Mouse (Mus musculus) stomach, embryonic 16.5 days (tissue): ENCODE data around the gene Zfp992. TPM values are rescaled to one million over a fixed set of nuclear protein-coding genes. Genes with fewer than 3 reads are reported as not detected.
"Not testable (repeated sequence)": the region's sequence is repeated elsewhere in the genome, so short reads cannot be mapped to it uniquely, and the experiment has no call there.

ENCODE experiments used
- ATAC-seq: fragments of 200-750 bp; cut with Nextera tagmentation; 2 replicates; pipeline ENCODE4 v1.8.0; 2017; ENCODE audit warnings: moderate number of reproducible peaks, moderate TSS enrichment; ENCODE audit not compliant: insufficient read depth, low FRiP score
- H3K27ac ChIP-seq: fragments of 300-500 bp; sonication (generic); 2 replicates; pipeline ENCODE4 v1.5.1; 2014; ENCODE audit warnings: low read length
- H3K27me3 ChIP-seq: fragments of 300-500 bp; sonication (generic); 2 replicates; pipeline ENCODE4 v1.6.1; 2014; ENCODE audit warnings: low read length, control low read depth, mixed read lengths; ENCODE audit not compliant: control insufficient read depth, insufficient read depth
- H3K36me3 ChIP-seq: fragments of 300-500 bp; sonication (generic); 2 replicates; pipeline ENCODE4 v1.6.1; 2014; ENCODE audit warnings: low read length; ENCODE audit not compliant: control insufficient read depth, insufficient read depth
- H3K4me1 ChIP-seq: fragments of 300-500 bp; sonication (generic); 2 replicates; pipeline ENCODE4 v1.6.1; 2014; ENCODE audit warnings: low read length, control low read depth, mixed read lengths; ENCODE audit not compliant: control insufficient read depth, insufficient read depth
- H3K4me2 ChIP-seq: fragments of 300-500 bp; sonication (generic); 2 replicates; pipeline ENCODE4 v1.6.1; 2014; ENCODE audit warnings: low read depth, low read length, mixed read lengths
- H3K4me3 ChIP-seq: fragments of 300-500 bp; sonication (generic); replicated peaks from 2 replicates; pipeline ENCODE4 v1.5.1; 2014; ENCODE audit warnings: mild to moderate bottlenecking, low read length
- H3K9ac ChIP-seq: fragments of 300-500 bp; sonication (generic); 2 replicates; pipeline ENCODE4 v1.6.1; 2014; ENCODE audit warnings: low read length
- H3K9me3 ChIP-seq: fragments of 300-500 bp; sonication (generic); replicated peaks from 2 replicates; pipeline ENCODE4 v1.6.1; 2016; ENCODE audit warnings: low read length, control low read depth; ENCODE audit not compliant: control insufficient read depth
- WGBS: fragments of 180-500 bp; shearing (Covaris S2); extraction: QIAGEN DNeasy Blood & Tissue Kit; methylation state at CpG from one replicate; pipeline ENCODE4 v1.1.7; 2014; 5-methylcytosine and 5-hydroxymethylcytosine counted together
- polyA plus RNA-seq: library from polyadenylated mRNA; unstranded; fragments of >200 nt; fragmentation: Nextera tagmentation; extraction: Ambion mirVana; gene quantifications from 2 replicates; pipeline ENCODE4 v1.2.1, GENCODE M21; 2015

Gene Zfp992
- polyA plus RNA-seq, 1 experiment from 2014 or later = 2.7 TPM

DNA sequence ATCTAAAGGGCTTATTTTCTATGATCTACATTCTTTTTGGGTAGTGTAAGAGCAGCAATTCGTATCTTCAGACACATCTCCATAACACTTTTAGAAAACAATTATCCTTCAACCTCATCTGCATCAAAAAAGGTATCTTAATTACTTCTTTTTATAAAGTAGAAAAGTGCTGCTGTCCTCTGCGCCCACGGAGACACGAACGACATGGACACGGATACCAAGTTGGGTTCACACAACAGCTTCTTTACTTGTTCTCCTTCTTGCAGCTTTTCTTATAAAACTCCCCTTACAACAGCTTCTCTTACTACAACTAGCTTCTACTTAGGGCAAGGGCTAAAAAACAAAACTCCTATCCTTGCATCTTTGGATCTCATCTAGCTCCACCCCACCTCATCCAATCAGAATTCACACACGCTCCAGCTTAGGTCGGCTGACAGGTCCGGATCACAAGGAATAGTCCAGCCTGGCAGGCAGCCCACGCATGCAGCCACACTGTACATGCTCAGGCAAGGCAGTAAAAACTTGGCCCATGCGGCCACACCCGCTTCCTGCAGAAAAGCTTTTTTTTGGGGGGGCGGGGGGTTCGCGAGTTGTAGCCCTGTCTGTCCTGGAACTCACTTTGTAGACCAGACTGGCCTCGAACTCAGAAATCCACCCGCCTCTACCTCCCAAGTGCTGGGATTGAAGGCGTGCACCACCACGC, 15.0 kb downstream of the Zfp992 start:
- not testable (repeated sequence) for H3K36me3 ChIP-seq, H3K4me3 ChIP-seq, H3K9ac ChIP-seq, H3K4me1 ChIP-seq, H3K27me3 ChIP-seq, H3K27ac ChIP-seq, H3K4me2 ChIP-seq
- peaks cover 12% of the 10 kb centered on the region for H3K9me3 ChIP-seq
- 87% methylated on average over 17 of the region's 19 CpGs for WGBS
- ATAC-seq = peak; percentile 44; the same call in 1 of the 2 replicates

DNA sequence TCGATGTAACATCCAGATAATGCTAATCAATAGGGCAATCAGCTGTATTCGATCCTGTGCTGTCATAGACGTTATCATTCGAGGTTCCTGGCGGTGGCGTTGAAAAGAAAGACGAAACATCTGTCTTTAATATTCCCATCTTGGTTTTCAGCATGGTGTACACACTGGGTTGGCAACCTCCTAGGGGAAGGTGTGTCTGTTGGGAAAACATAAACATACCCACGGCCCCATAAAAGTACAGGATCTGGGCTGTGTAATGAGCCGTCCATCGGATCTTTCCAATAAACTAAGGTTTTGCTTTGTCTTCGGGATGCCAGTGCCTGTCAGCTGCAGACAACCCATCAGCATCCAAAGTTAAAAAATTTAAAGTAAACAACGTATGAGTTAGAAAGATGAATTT, 21.2 kb downstream of the Zfp992 start:
- not testable (repeated sequence) for H3K9ac ChIP-seq, H3K27me3 ChIP-seq, H3K27ac ChIP-seq, H3K36me3 ChIP-seq, H3K4me2 ChIP-seq, H3K4me1 ChIP-seq, H3K9me3 ChIP-seq, H3K4me3 ChIP-seq
- ATAC-seq = 0 out of 2 replicates have a peak, but pooled peaks have one; percentile 36
- WGBS = 88% methylated on average over 10 of the region's 12 CpGs

DNA sequence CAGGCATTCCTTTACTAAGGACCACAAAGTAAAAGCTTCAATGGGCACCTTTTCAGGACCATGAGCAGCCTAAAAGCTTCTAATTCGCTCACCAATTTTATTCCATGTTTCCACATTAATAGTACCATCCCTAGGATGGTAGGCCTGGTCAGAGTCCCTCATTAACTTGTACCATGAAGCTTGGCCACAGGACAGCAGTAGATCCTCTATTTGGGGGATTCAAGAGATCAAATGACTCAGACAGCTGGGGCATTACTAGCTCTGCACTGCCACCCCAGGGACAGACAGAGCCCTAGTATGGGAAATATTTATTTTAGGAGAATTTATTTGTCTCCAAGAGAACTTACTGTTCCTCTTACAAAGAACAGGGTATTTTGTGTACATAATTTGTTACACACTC, 25.4 kb downstream of the Zfp992 start:
- no CpG with 5 or more reads among the region's 1 CpGs for WGBS
- not testable (repeated sequence) for H3K4me2 ChIP-seq, H3K27me3 ChIP-seq, H3K4me3 ChIP-seq, H3K27ac ChIP-seq, H3K36me3 ChIP-seq, H3K9ac ChIP-seq, H3K4me1 ChIP-seq
- ATAC-seq = 0 out of 2 replicates have a peak, but pooled peaks have one; percentile 11
- H3K9me3 ChIP-seq = peaks cover 19% of the 10 kb centered on the region

DNA sequence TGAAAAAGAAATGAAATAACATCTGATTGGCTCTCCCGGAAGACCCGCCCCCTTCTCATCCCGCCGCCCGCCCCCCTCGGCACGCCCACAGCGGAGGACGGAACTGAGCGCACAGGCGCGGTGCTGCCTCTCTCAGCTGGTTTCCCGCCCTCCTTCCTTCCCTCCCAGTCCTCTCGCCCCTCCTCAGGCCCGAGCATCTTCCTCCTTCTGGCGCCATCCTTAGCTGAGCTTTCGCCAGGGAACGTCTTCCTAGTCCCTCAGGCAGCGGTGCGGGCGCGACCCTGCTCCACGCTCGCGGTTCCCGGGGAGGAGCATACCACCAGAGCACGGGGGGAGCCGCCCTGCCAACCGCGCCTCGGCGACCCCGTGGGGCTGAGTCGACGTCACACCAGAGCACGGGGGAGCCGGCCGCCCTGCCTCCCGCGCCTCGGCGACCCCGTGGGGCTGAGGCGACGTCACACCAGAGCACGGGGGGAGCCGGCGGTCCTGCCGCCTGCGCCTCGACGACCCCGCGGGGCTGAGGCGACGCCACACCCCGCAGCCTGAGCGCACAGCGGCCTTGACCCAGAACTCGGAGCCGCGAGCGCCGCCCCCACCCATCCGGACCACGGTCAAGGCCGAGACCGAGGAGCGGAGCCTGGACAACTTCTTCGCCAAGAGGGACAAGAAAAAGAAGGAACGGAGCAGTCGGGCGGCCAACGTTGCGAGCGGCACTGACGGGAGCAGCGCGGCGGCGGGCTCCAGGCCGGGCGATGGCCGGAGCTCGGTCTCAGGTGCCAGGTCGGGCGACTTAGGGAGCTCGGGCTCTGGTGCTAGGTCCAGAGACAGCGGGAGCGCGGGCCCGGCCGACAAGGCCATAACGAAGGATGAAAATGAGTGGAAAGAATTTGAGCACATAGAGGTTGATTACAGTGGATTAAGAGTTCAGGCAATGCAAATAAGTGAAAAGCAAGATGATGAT, 26.2 kb downstream of the Zfp992 start:
- WGBS = 48% methylated on average over 64 of the region's 94 CpGs
- H3K36me3 ChIP-seq, H3K4me1 ChIP-seq, H3K4me2 ChIP-seq, H3K9ac ChIP-seq, H3K27me3 ChIP-seq, H3K4me3 ChIP-seq, H3K27ac ChIP-seq: not testable (repeated sequence)
- ATAC-seq = peak; percentile 88
- H3K9me3 ChIP-seq = peaks cover 19% of the 10 kb centered on the region

DNA sequence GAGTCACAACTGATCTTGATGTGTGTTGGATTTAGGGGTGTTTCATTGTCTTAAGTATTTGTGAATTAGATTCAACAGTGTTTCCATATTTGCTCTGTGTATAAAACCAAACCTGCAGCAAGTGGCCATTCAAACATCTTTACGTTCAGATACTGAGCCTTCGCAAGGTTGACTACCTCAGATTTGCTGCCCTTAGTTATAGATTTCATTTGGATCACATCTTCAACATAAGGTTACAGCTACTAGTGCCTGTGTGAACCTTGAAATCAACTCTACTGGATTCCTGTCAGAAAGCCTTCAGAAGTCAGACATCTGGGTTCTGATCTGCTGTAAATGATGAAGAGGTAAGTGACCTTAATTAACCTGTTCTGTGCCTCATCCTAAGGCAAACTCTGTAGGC, 27.4 kb downstream of the Zfp992 start:
- H3K27ac ChIP-seq, H3K4me2 ChIP-seq, H3K4me1 ChIP-seq, H3K27me3 ChIP-seq, H3K4me3 ChIP-seq, H3K9ac ChIP-seq, H3K36me3 ChIP-seq, ATAC-seq: not testable (repeated sequence)
- WGBS = 93% methylated on average over 2 of the region's 2 CpGs
- peaks cover 26% of the 10 kb centered on the region for H3K9me3 ChIP-seq

DNA sequence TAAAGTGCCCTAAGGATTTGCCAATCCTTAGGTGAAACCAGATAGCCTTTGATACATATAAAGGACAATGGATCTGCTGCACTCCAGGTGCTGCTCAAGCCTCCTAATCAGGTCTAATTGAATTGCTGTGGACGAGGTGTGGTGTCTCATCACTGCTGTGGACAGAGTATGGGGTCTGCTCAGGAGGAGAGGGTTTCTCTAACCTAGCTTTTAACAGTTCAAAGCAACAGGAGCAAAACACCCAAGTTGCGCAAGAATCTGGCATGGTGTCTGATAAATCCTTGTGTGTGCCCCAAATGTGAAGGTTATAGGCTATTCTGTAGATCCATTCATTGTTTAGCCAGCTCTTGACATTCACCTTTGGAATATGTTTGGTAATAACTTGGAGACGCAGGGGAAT, 28.1 kb downstream of the Zfp992 start:
- H3K4me3 ChIP-seq, H3K27ac ChIP-seq, ATAC-seq, H3K36me3 ChIP-seq, H3K27me3 ChIP-seq, H3K4me1 ChIP-seq, H3K4me2 ChIP-seq, H3K9ac ChIP-seq: not testable (repeated sequence)
- 79% methylated on average over 3 of the region's 3 CpGs for whole genome bisulfite sequencing
- peaks cover 31% of the 10 kb centered on the region for H3K9me3 ChIP-seq

DNA sequence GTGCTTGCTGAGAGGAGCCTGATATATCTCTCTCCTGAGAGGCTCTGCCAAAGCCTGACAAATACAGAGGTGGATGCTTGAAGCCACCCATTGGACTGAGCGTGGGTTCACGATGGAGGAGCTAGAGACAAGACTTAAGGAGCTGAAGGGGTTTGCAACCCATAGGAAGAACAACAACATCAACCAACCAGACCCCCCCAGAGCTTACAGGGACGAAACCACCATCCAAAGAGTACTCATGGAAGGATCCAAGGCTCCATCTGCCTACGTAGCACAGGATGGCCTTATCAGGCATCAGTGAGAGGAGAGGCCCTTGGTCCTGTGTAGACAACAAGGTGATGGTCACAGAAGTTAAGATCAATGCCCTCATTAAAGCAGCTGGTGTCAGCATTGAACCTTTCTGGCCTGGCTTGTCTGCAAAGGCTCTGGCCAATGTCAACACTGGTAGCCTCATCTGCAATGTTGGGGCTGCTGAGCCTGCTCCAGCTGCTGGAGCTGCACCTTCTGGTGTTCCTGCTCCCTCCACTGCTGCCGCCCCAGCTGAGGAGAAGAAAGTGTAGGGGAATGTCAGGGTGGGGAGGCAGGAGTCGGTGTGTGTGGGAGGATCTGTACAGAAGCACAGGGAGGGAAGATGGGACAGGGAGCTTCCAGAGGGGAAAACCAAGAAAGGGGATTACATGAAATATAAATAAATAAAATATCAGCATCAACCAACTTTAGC, 31.7 kb downstream of the Zfp992 start:
- not testable (repeated sequence) for H3K27ac ChIP-seq, H3K9ac ChIP-seq, H3K4me1 ChIP-seq, H3K4me2 ChIP-seq, H3K4me3 ChIP-seq, H3K36me3 ChIP-seq, H3K27me3 ChIP-seq
- WGBS = 66% methylated on average over 6 of the region's 6 CpGs
- peak; percentile 46 for ATAC-seq
- peaks cover 45% of the 10 kb centered on the region for H3K9me3 ChIP-seq

DNA sequence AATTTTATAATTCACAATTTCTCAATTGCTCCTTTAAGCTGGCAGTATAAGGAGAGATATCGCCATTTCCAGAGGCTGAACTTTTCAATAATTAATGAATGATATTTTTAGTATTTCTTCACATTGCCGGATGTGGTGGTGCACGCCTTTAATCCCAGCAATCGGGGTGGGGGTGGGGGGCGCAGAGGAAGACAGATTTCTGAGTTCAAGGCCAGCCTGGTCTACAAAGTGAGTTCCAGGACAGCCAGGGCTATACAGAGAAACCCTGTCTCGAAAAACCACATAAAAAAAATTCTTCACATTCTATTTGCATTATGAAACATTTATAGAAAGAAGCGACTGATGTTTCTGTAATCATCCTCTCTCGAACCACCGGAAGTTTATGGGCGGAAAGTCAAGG, 33.7 kb downstream of the Zfp992 start:
- 86% methylated on average over 10 of the region's 10 CpGs for WGBS
- not testable (repeated sequence) for H3K4me3 ChIP-seq, H3K4me1 ChIP-seq, H3K36me3 ChIP-seq, H3K9ac ChIP-seq, ATAC-seq, H3K4me2 ChIP-seq, H3K27ac ChIP-seq, H3K27me3 ChIP-seq
- peaks cover 32% of the 10 kb centered on the region for H3K9me3 ChIP-seq
